Mouse (Mus musculus) cerebellum, adult 2 months (tissue): ENCODE data around the gene Clmp.

Experiments used
- CTCF ChIP-seq: fragments of 200-500 bp; IDR thresholded peaks from 2 replicates; pipeline ENCODE4 v1.5.1; 2011; ENCODE audit warnings: low read depth, mild to moderate bottlenecking, control low read depth, low read length, moderate library complexity, borderline replicate concordance; ENCODE audit not compliant: insufficient read depth
- POLR2A ChIP-seq: fragments of 200-500 bp; IDR thresholded peaks from 2 replicates; pipeline ENCODE4 v1.6.1; 2011; ENCODE audit warnings: low read length, control low read depth, borderline replicate concordance; ENCODE audit not compliant: insufficient read depth

- TF ChIP-seq POLR2A, result no peak
- no peak for TF ChIP-seq CTCF
Observed at GRCm38 (mm10) chr9:40699194-40699593, 13.4 kb downstream of the Clmp start.
